Mouse (Mus musculus) midbrain, embryonic 12.5 days (tissue): ENCODE measurements around the gene Gm11037. TPM values are rescaled to one million over a fixed set of nuclear protein-coding genes. Genes with fewer than 3 reads are reported as not detected.
A peak's percentile ranks its signal among the peaks of the same experiment; 100 is the strongest.

ENCODE experiments used
- ATAC-seq: fragments of 200-750 bp; cut with Nextera tagmentation; 2 replicates; pipeline ENCODE4 v1.8.0; 2017; ENCODE audit warnings: low read depth, moderate TSS enrichment, moderate library complexity; ENCODE audit not compliant: low FRiP score
- H3K27ac ChIP-seq: fragments of 300-500 bp; sonication (generic); replicated peaks from 2 replicates; pipeline ENCODE4 v1.5.1; 2016; ENCODE audit warnings: mild to moderate bottlenecking
- H3K27me3 ChIP-seq: fragments of 300-500 bp; sonication (generic); 2 replicates; pipeline ENCODE4 v1.6.1; 2016; ENCODE audit warnings: mild to moderate bottlenecking
- H3K36me3 ChIP-seq: fragments of 300-500 bp; sonication (generic); 2 replicates; pipeline ENCODE4 v1.6.1; 2016
- H3K4me1 ChIP-seq: fragments of 300-500 bp; sonication (generic); 2 replicates; pipeline ENCODE4 v1.6.1; 2016
- H3K4me2 ChIP-seq: fragments of 300-500 bp; sonication (generic); replicated peaks from 2 replicates; pipeline ENCODE4 v1.6.1; 2016; ENCODE audit warnings: mild to moderate bottlenecking, moderate library complexity
- H3K4me3 ChIP-seq: fragments of 300-500 bp; sonication (generic); 2 replicates; pipeline ENCODE4 v1.5.1; 2016; ENCODE audit warnings: mild to moderate bottlenecking
- H3K9ac ChIP-seq: fragments of 300-500 bp; sonication (generic); replicated peaks from 2 replicates; pipeline ENCODE4 v1.6.1; 2016; ENCODE audit warnings: mild to moderate bottlenecking, moderate library complexity
- H3K9me3 ChIP-seq: fragments of 300-500 bp; sonication (generic); 2 replicates; pipeline ENCODE4 v1.6.1; 2016; ENCODE audit warnings: mild to moderate bottlenecking
- WGBS: fragments of 180-500 bp; shearing (Covaris S2); methylation state at CpG from one replicate; pipeline ENCODE4 v1.1.7; 2016; 5-methylcytosine and 5-hydroxymethylcytosine counted together
- polyA plus RNA-seq: library from polyadenylated mRNA; unstranded; fragments of >200 nt; fragmentation: Nextera tagmentation; extraction: Ambion mirVana; gene quantifications from 2 replicates; pipeline ENCODE4 v1.2.1, GENCODE M21; 2016

The Gm11037 gene
- polyA plus RNA-seq, 1 experiment from 2014 or later: not detected

- Histone ChIP-seq H3K4me3 (no peak overlapping the region), H3K4me2 (0 out of 2 replicates have a peak overlapping the region, but pooled peaks have one; percentile 3), H3K27ac (no peak overlapping the region), H3K36me3 (peaks cover 46% of the 10 kb centered on the region), H3K27me3 (no peaks in the 10 kb centered on the region), H3K9me3 (no peaks in the 10 kb centered on the region), H3K4me1 (peaks cover 6% of the 10 kb centered on the region; the same call in 1 of the 2 replicates), H3K9ac (no peak overlapping the region)
- WGBS: 68% methylated on average over 22 of the region's 22 CpGs
- ATAC-seq: 0 out of 2 replicates have a peak, but pooled peaks have one; percentile 44
Observed at GRCm38 (mm10) chr2:131143007-131143780, 9.9 kb downstream of the Gm11037 start.

- Histone ChIP-seq H3K9me3 (no peaks in the 10 kb centered on the region), H3K27me3 (no peaks in the 10 kb centered on the region), H3K36me3 (peaks cover 63% of the 10 kb centered on the region), H3K4me2 (no peak overlapping the region), H3K4me3 (no peak overlapping the region), H3K4me1 (peaks cover 6% of the 10 kb centered on the region; the same call in 1 of the 2 replicates), H3K9ac (no peak overlapping the region), H3K27ac (no peak overlapping the region)
- WGBS: 69% methylated on average over 13 of the region's 13 CpGs
- ATAC-seq: no peak
Observed at GRCm38 (mm10) chr2:131145121-131145520, 11.8 kb downstream of the Gm11037 start.

- Histone ChIP-seq H3K4me2 (no peak overlapping the region), H3K9ac (no peak overlapping the region), H3K9me3 (no peaks in the 10 kb centered on the region), H3K27me3 (no peaks in the 10 kb centered on the region), H3K4me1 (peaks cover 6% of the 10 kb centered on the region; the same call in 1 of the 2 replicates), H3K4me3 (no peak overlapping the region), H3K36me3 (peaks cover 65% of the 10 kb centered on the region), H3K27ac (no peak overlapping the region)
- no peak for ATAC-seq
- WGBS: 97% methylated on average over 2 of the region's 2 CpGs
Observed at GRCm38 (mm10) chr2:131145536-131145935, 12.2 kb downstream of the Gm11037 start.

GRCm38 (mm10) chr2:131146193-131147042 is 13.1 kb downstream of the Gm11037 start:
- H3K9ac ChIP-seq: no peak overlapping the region
- no peak overlapping the region for H3K27ac ChIP-seq
- no peak overlapping the region for H3K4me2 ChIP-seq
- H3K4me3 ChIP-seq: no peak overlapping the region
- 91% methylated on average over 21 of the region's 21 CpGs for WGBS
- H3K9me3 ChIP-seq: no peaks in the 10 kb centered on the region
- peaks cover 6% of the 10 kb centered on the region; the same call in 1 of the 2 replicates for H3K4me1 ChIP-seq
- H3K36me3 ChIP-seq: peaks cover 74% of the 10 kb centered on the region
- ATAC-seq: no peak
- H3K27me3 ChIP-seq: no peaks in the 10 kb centered on the region

- ATAC-seq: no peak
- Histone ChIP-seq H3K27me3 (no peaks in the 10 kb centered on the region), H3K9ac (no peak overlapping the region), H3K36me3 (peaks cover 80% of the 10 kb centered on the region), H3K4me2 (no peak overlapping the region), H3K4me3 (no peak overlapping the region), H3K27ac (no peak overlapping the region), H3K4me1 (peaks cover 6% of the 10 kb centered on the region; the same call in 1 of the 2 replicates), H3K9me3 (no peaks in the 10 kb centered on the region)
- WGBS: 96% methylated on average over 8 of the region's 8 CpGs
Observed at GRCm38 (mm10) chr2:131147043-131147365, 13.7 kb downstream of the Gm11037 start.

GRCm38 (mm10) chr2:131148353-131149253 is 15.3 kb downstream of the Gm11037 start:
- no peak overlapping the region for H3K4me2 ChIP-seq
- H3K9me3 ChIP-seq: no peaks in the 10 kb centered on the region
- no peak for ATAC-seq
- 92% methylated on average over 8 of the region's 8 CpGs for WGBS
- H3K4me3 ChIP-seq: no peak overlapping the region
- H3K9ac ChIP-seq: no peak overlapping the region
- no peak overlapping the region for H3K27ac ChIP-seq
- H3K4me1 ChIP-seq: no peaks in the 10 kb centered on the region
- no peaks in the 10 kb centered on the region for H3K27me3 ChIP-seq
- H3K36me3 ChIP-seq: peaks cover 88% of the 10 kb centered on the region

GRCm38 (mm10) chr2:131149254-131149578 is 15.9 kb downstream of the Gm11037 start:
- H3K9me3 ChIP-seq: no peaks in the 10 kb centered on the region
- no peak overlapping the region for H3K4me3 ChIP-seq
- peaks cover 88% of the 10 kb centered on the region for H3K36me3 ChIP-seq
- no peaks in the 10 kb centered on the region for H3K27me3 ChIP-seq
- H3K27ac ChIP-seq: no peak overlapping the region
- no peak overlapping the region for H3K9ac ChIP-seq
- no peaks in the 10 kb centered on the region for H3K4me1 ChIP-seq
- H3K4me2 ChIP-seq: no peak overlapping the region
- ATAC-seq: no peak
- 93% methylated on average over 3 of the region's 3 CpGs for WGBS

GRCm38 (mm10) chr2:131152166-131152730 is 19.0 kb downstream of the Gm11037 start:
- Histone ChIP-seq H3K9ac (no peak overlapping the region), H3K4me1 (peaks cover 10% of the 10 kb centered on the region), H3K27me3 (no peaks in the 10 kb centered on the region), H3K36me3 (peaks cover 68% of the 10 kb centered on the region), H3K4me2 (no peak overlapping the region), H3K27ac (no peak overlapping the region), H3K9me3 (no peaks in the 10 kb centered on the region), H3K4me3 (no peak overlapping the region)
- WGBS: 95% methylated on average over 7 of the region's 7 CpGs
- no peak for ATAC-seq

GRCm38 (mm10) chr2:131154036-131154435 is 20.7 kb downstream of the Gm11037 start:
- H3K9ac ChIP-seq: no peak overlapping the region
- 93% methylated on average over 4 of the region's 4 CpGs for WGBS
- peaks cover 50% of the 10 kb centered on the region for H3K36me3 ChIP-seq
- H3K9me3 ChIP-seq: no peaks in the 10 kb centered on the region
- no peak overlapping the region for H3K4me2 ChIP-seq
- no peak for ATAC-seq
- H3K27ac ChIP-seq: no peak overlapping the region
- H3K4me1 ChIP-seq: peaks cover 26% of the 10 kb centered on the region
- H3K27me3 ChIP-seq: no peaks in the 10 kb centered on the region
- no peak overlapping the region for H3K4me3 ChIP-seq

GRCm38 (mm10) chr2:131156987-131157386 is 23.7 kb downstream of the Gm11037 start:
- Histone ChIP-seq H3K4me2 (no peak overlapping the region), H3K27ac (no peak overlapping the region), H3K9ac (no peak overlapping the region), H3K9me3 (no peaks in the 10 kb centered on the region), H3K36me3 (peaks cover 25% of the 10 kb centered on the region; the same call in 1 of the 2 replicates), H3K4me1 (peaks cover 36% of the 10 kb centered on the region), H3K4me3 (no peak overlapping the region), H3K27me3 (no peaks in the 10 kb centered on the region; the same call in 1 of the 2 replicates)
- 96% methylated on average over 7 of the region's 7 CpGs for WGBS
- no peak for ATAC-seq

GRCm38 (mm10) chr2:131159491-131159910 is 26.2 kb downstream of the Gm11037 start:
- Histone ChIP-seq H3K9ac (peak overlapping the region; percentile 84), H3K27ac (peak overlapping the region; percentile 96)

More at GRCm38 (mm10) chr2:131159491-131159910, 26.2 kb downstream of the Gm11037 start:
- H3K4me3 ChIP-seq: peak overlapping the region; percentile 79
- peak; percentile 70; the same call in 1 of the 2 replicates for ATAC-seq
- peaks cover 36% of the 10 kb centered on the region for H3K4me1 ChIP-seq
- H3K27me3 ChIP-seq: no peaks in the 10 kb centered on the region; the same call in 1 of the 2 replicates
- H3K9me3 ChIP-seq: no peaks in the 10 kb centered on the region
- peaks cover 10% of the 10 kb centered on the region; the same call in 1 of the 2 replicates for H3K36me3 ChIP-seq
- peak overlapping the region; percentile 93 for H3K4me2 ChIP-seq
- under 1% methylated on average over 18 of the region's 18 CpGs for WGBS
